Mouse (Mus musculus) intestine, embryonic 14.5 days (tissue): ENCODE results near the gene Golga4. TPM values are rescaled to one million over a fixed set of nuclear protein-coding genes. Genes with fewer than 3 reads are reported as not detected.
A peak's percentile ranks its signal among the peaks of the same experiment; 100 is the strongest.

ENCODE experiments used
- ATAC-seq: fragments of 200-750 bp; cut with Nextera tagmentation; replicated peaks from 2 replicates; pipeline ENCODE4 v1.8.0; 2017; ENCODE audit warnings: low read depth, moderate number of reproducible peaks, moderate TSS enrichment, moderate library complexity; ENCODE audit not compliant: low FRiP score, low TSS enrichment
- DNase-seq: peaks from one replicate; pipeline ENCODE4 v3.0.0-alpha.2; 2018; ENCODE audit warnings: low spot score
- H3K27ac ChIP-seq: fragments of 300-500 bp; sonication (generic); 2 replicates; pipeline ENCODE4 v1.5.1; 2014; ENCODE audit warnings: low read depth, mild to moderate bottlenecking, control low read depth
- H3K27me3 ChIP-seq: fragments of 300-500 bp; sonication (generic); replicated peaks from 2 replicates; pipeline ENCODE4 v1.6.1; 2014; ENCODE audit warnings: low read length, control low read depth; ENCODE audit not compliant: control insufficient read depth, insufficient read depth
- H3K36me3 ChIP-seq: fragments of 300-500 bp; sonication (generic); 2 replicates; pipeline ENCODE4 v1.6.1; 2014; ENCODE audit warnings: low read length, control low read depth; ENCODE audit not compliant: control insufficient read depth, insufficient read depth
- H3K4me1 ChIP-seq: fragments of 300-500 bp; sonication (generic); replicated peaks from 2 replicates; pipeline ENCODE4 v1.6.1; 2014; ENCODE audit warnings: low read length, control low read depth, mixed read lengths; ENCODE audit not compliant: control insufficient read depth, insufficient read depth
- H3K4me2 ChIP-seq: fragments of 300-500 bp; sonication (generic); 2 replicates; pipeline ENCODE4 v1.6.1; 2014; ENCODE audit warnings: low read length
- H3K4me3 ChIP-seq: fragments of 300-500 bp; sonication (generic); 2 replicates; pipeline ENCODE4 v1.5.1; 2014; ENCODE audit warnings: low read depth, low read length, control low read depth, mixed read lengths
- H3K9ac ChIP-seq: fragments of 300-500 bp; sonication (generic); 2 replicates; pipeline ENCODE4 v1.6.1; 2014; ENCODE audit warnings: mild to moderate bottlenecking, low read length
- H3K9me3 ChIP-seq: fragments of 300-500 bp; sonication (generic); 2 replicates; pipeline ENCODE4 v1.6.1; 2016; ENCODE audit warnings: low read length, control low read depth; ENCODE audit not compliant: control insufficient read depth
- WGBS: fragments of 180-500 bp; shearing (Covaris S2); extraction: QIAGEN DNeasy Blood & Tissue Kit; methylation state at CpG from one replicate; pipeline ENCODE4 v1.1.7; 2014; 5-methylcytosine and 5-hydroxymethylcytosine counted together
- polyA plus RNA-seq: library from polyadenylated mRNA; unstranded; fragments of >200 nt; fragmentation: Nextera tagmentation; extraction: Ambion mirVana; gene quantifications from 2 replicates; pipeline ENCODE4 v1.2.1, GENCODE M21; 2014

The Golga4 gene
- polyA plus RNA-seq, 1 experiment from 2014 or later, result 59.5 TPM

- ATAC-seq (no peak), DNase-seq (no peak)
- H3K9ac ChIP-seq, result no peak overlapping the region
- H3K36me3 ChIP-seq, result no peaks in the 10 kb centered on the region
- no peak overlapping the region for H3K4me2 ChIP-seq
- H3K4me3 ChIP-seq, result no peak overlapping the region
- WGBS, result 91% methylated on average over 3 of the region's 3 CpGs
- H3K4me1 ChIP-seq, result no peaks in the 10 kb centered on the region
- no peaks in the 10 kb centered on the region for H3K27me3 ChIP-seq
- H3K9me3 ChIP-seq, result no peaks in the 10 kb centered on the region
- no peak overlapping the region for H3K27ac ChIP-seq
Measured at GRCm38 (mm10) chr9:118495933-118496332, 10.1 kb upstream of the Golga4 start.

DNA sequence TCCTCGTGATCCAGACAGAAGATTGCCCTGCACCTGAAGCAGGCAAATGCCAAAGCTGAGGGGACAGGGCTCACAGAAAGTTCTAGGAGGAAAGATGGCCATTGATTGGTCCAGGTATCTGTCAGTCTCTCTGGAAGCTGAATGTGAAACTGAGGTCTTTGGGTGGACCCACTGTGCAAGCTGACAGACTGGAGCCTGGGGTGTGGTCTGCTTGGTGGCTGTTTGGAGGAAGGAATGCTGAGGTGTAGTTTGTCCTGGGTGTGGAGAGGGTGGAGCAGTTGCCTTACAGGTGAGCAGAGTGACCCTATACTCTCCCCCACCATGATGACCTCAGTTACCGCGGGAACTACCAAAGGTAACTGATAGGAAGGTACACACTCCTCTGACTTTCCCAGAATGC lies 9.1 kb upstream of the Golga4 start:
- Histone ChIP-seq H3K9me3 (no peaks in the 10 kb centered on the region), H3K4me1 (no peaks in the 10 kb centered on the region), H3K4me3 (no peak overlapping the region), H3K36me3 (no peaks in the 10 kb centered on the region), H3K4me2 (no peak overlapping the region), H3K9ac (no peak overlapping the region), H3K27me3 (no peaks in the 10 kb centered on the region), H3K27ac (no peak overlapping the region)
- 77% methylated on average over 3 of the region's 3 CpGs for WGBS
- peak; percentile 63 for DNase-seq
- peak; percentile 85 for ATAC-seq

GRCm38 (mm10) chr9:118498061-118498460 lies 8.0 kb upstream of the Golga4 start:
- Histone ChIP-seq H3K27ac (no peak overlapping the region), H3K9ac (no peak overlapping the region), H3K4me3 (no peak overlapping the region), H3K4me1 (no peaks in the 10 kb centered on the region), H3K27me3 (no peaks in the 10 kb centered on the region), H3K36me3 (no peaks in the 10 kb centered on the region), H3K9me3 (no peaks in the 10 kb centered on the region), H3K4me2 (no peak overlapping the region)
- ATAC-seq, result no peak
- DNase-seq, result no peak
- 62% methylated on average over 7 of the region's 7 CpGs for WGBS

GRCm38 (mm10) chr9:118500963-118501362 lies 5.1 kb upstream of the Golga4 start:
- no peaks in the 10 kb centered on the region for H3K36me3 ChIP-seq
- H3K4me2 ChIP-seq, result no peak overlapping the region
- WGBS, result 79% methylated on average over 6 of the region's 6 CpGs

DNA sequence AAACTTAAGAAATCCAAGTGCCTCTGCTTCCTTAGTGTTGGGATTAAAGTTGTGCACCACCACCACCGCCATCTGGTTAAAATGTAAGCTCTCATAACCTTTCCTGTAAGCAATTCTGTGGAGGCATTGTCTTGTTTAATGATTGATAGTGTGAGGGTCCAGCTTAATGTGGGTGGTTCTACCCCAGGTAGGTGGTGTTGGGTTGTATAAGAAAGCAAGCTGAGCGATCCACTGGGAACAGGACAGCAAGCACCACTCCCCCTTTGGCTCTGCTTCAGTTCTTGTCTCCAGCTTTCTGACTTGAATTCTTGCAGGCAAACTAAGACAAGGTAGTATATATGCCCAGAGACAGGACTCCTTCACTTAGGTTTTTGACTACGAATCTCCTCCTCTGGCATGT lies 1.4 kb upstream of the Golga4 start:
- peaks cover 9% of the 10 kb centered on the region for H3K4me1 ChIP-seq
- H3K27me3 ChIP-seq, result no peaks in the 10 kb centered on the region
- H3K9ac ChIP-seq, result no peak overlapping the region
- WGBS, result 69% methylated on average over 3 of the region's 3 CpGs
- H3K36me3 ChIP-seq, result no peaks in the 10 kb centered on the region
- 0 out of 2 replicates have a peak, but pooled peaks have one; percentile 33 for ATAC-seq
- H3K27ac ChIP-seq, result peak overlapping the region; percentile 5; the same call in 1 of the 2 replicates
- no peak overlapping the region for H3K4me3 ChIP-seq
- no peaks in the 10 kb centered on the region for H3K9me3 ChIP-seq
- no peak for DNase-seq
- no peak overlapping the region for H3K4me2 ChIP-seq

More at GRCm38 (mm10) chr9:118500963-118501362, 5.1 kb upstream of the Golga4 start:
- H3K9me3 ChIP-seq, result no peaks in the 10 kb centered on the region
- no peak for DNase-seq
- no peak for ATAC-seq
- H3K27ac ChIP-seq, result no peak overlapping the region
- no peak overlapping the region for H3K9ac ChIP-seq
- H3K27me3 ChIP-seq, result no peaks in the 10 kb centered on the region
- no peaks in the 10 kb centered on the region for H3K4me1 ChIP-seq
- no peak overlapping the region for H3K4me3 ChIP-seq

DNA sequence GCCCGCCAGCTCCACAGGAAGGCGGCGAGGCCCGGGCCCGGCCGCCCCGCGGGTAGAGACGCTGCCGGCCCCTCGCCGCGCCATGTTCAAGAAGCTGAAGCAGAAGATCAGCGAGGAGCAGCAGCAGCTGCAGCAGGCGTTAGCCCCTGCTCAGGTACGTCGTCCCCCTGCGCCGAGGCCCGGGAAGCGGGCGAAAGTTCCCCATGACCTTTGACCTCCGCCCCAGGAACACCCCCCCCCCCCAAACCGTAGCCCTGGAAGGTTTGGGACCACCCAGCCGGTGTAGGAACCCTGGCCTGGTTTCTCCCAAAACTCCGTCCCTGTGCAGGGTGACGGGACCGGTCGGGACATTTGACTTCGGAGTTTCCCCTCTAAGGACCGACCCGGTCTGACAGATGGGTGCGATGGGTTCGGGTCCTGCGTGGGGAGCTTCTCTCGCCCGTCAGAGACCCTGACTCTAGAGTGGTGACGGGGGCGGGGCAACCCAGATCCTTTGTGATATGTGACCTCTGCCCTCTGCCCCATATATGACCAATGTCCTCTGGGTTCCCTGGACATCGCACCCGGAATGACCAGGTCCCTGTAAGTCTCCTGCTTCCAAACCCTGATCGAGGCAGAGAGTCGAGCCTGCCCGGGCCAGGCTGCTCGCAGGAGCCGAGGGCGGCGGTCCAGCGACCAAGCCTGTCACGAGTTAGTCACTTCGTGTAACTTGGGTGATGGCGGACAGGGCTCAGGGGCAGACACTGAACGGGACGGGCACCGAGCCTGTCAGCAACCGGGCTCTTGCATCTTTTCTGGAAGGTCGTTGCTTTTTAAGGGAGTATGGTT lies 551 bp downstream of the Golga4 start:
- H3K27me3 ChIP-seq, result no peaks in the 10 kb centered on the region
- H3K4me2 ChIP-seq, result peak overlapping the region; percentile 100
- no peaks in the 10 kb centered on the region for H3K9me3 ChIP-seq
- peak overlapping the region; percentile 52; the same call in 1 of the 2 replicates for H3K27ac ChIP-seq
- H3K4me1 ChIP-seq, result peaks cover 9% of the 10 kb centered on the region
- ATAC-seq (peak; percentile 38), DNase-seq (peak; percentile 72)
- H3K4me3 ChIP-seq, result peak overlapping the region; percentile 98
- under 1% methylated on average over 57 of the region's 57 CpGs for WGBS
- H3K9ac ChIP-seq, result peak overlapping the region; percentile 85
- no peaks in the 10 kb centered on the region for H3K36me3 ChIP-seq

DNA sequence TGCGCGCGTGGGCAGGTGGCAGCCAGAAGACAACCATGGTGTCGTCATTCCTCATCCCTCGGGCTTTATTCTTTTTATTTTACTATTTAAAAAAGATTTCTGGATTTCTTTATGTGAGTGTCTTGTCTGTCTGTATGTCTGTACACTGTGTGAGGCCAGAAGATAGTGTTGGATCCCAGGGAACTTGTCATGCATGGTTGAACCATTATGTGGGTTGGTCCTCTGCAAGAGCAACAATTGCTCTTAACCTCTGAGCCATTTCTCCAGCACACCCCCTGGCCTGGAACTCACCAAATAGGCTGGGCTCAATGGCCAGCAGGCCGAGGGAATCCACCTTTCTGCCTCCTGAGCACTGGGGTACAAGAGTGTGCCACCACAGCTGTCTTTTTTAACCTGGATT lies 1.5 kb downstream of the Golga4 start:
- no peaks in the 10 kb centered on the region for H3K27me3 ChIP-seq
- ATAC-seq, result no peak
- H3K4me2 ChIP-seq, result peak overlapping the region; percentile 100
- no peaks in the 10 kb centered on the region for H3K9me3 ChIP-seq
- H3K4me1 ChIP-seq, result peaks cover 16% of the 10 kb centered on the region
- H3K9ac ChIP-seq, result no peak overlapping the region; the same call in 1 of the 2 replicates
- H3K27ac ChIP-seq, result no peak overlapping the region
- no peaks in the 10 kb centered on the region for H3K36me3 ChIP-seq
- peak overlapping the region; percentile 98; the same call in 1 of the 2 replicates for H3K4me3 ChIP-seq
- DNase-seq, result no peak
- WGBS, result 77% methylated on average over 6 of the region's 6 CpGs

- H3K9me3 ChIP-seq, result no peaks in the 10 kb centered on the region
- no peaks in the 10 kb centered on the region for H3K27me3 ChIP-seq
- WGBS, result 82% methylated on average over 7 of the region's 7 CpGs
- no peak overlapping the region for H3K9ac ChIP-seq
- peaks cover 16% of the 10 kb centered on the region for H3K4me1 ChIP-seq
- no peak for DNase-seq
- no peak for ATAC-seq
- no peaks in the 10 kb centered on the region for H3K36me3 ChIP-seq
- H3K4me2 ChIP-seq, result no peak overlapping the region
- no peak overlapping the region for H3K27ac ChIP-seq
- H3K4me3 ChIP-seq, result no peak overlapping the region
Measured at GRCm38 (mm10) chr9:118508601-118509000, 2.5 kb downstream of the Golga4 start.
